Mouse (Mus musculus) olfactory bulb, adult 2 months (tissue): ENCODE results near the gene Ttc28.

Experiments
- CTCF ChIP-seq: fragments of 200-500 bp; IDR thresholded peaks from 2 replicates; pipeline ENCODE4 v1.5.1; 2012; ENCODE audit warnings: low read depth, mild to moderate bottlenecking, low read length, moderate library complexity; ENCODE audit not compliant: insufficient read depth
- POLR2A ChIP-seq: fragments of 200-500 bp; IDR thresholded peaks from 2 replicates; pipeline ENCODE4 v1.6.1; 2012; ENCODE audit warnings: mild to moderate bottlenecking, low read depth, low read length, moderate library complexity; ENCODE audit not compliant: insufficient read depth

- TF ChIP-seq CTCF, result no peak
- no peak for TF ChIP-seq POLR2A
Measured at GRCm38 (mm10) chr5:111218111-111218891, 338.7 kb downstream of the Ttc28 start.
